Mouse (Mus musculus) T-cell, adult 2 months (primary cell): ENCODE measurements around the gene Srcin1.

Experiments used
- DNase-seq: peaks from one replicate; pipeline ENCODE4 v3.0.0; 2022; ENCODE audit warnings: low spot score

The Srcin1 gene

GRCm38 (mm10) chr11:97578286-97578685, 2.3 kb upstream of the Srcin1 start:
- DNase-seq: no peak

DNA sequence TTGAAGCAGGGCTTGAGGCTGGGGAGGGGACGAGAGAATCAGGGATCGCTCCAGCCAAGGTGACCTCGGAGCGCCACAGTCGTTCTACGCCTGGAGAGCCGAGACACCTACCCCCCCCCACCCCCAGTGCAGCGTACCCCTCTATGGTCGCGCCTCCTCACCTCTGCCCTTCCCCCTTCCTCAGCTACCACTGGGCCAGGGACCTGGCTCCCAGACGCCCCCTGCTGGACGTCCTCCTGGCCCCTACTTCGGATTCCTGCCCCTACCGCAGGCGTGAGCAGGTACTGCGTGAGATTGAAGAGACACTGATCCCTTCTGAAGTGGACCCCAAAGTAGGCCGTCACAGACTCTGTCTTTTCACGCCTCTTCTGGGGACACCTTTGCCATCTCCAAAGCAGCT, 348 bp downstream of the Srcin1 start:
- DNase-seq: peak; percentile 60

DNA sequence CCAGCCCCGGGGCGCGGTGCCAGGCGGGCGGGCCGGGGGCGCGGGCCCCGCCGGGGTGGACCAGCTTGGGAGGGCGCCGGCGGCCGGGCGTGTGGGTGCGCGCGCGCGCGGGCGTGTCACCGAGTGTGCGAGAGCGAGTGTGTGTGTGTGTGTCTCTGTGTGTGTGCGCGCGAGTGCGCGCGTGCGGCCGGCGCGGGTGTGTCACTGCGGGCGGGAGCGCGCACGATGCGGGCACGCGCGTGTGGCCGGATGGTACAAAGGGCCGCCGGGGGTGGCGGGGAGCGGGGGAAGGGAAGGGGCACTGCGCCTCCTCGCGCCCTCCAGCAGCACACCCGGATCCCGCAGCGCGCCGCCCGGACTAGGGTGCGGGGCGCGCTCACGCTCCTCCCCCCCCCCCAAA, 911 bp downstream of the Srcin1 start:
- DNase-seq: no peak

DNA sequence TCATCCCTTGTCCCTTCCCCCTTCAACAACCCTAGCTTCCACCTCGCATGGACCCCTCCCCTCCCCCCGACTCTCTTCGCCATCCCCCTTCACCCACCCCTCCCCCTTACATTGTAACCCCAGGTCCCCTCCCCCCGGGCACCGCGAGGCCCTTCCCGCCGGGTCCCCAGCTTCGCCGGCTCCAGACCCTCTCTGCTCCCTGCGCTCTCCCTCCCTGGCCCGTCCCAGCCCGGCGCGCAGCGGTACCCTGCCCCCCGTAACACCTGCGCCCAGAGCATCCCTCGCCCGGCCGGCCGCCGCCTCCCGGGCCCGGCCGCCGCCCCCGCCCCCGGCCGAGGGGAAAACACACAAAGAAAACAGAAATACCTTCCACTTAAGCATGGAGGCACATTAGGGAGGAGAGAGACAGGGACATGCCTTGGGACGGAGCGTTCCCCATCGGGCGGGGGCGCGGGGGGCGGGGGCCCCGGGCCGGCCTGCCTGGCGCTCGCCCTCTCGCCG, 1.4 kb downstream of the Srcin1 start:
- DNase-seq: no peak

DNA sequence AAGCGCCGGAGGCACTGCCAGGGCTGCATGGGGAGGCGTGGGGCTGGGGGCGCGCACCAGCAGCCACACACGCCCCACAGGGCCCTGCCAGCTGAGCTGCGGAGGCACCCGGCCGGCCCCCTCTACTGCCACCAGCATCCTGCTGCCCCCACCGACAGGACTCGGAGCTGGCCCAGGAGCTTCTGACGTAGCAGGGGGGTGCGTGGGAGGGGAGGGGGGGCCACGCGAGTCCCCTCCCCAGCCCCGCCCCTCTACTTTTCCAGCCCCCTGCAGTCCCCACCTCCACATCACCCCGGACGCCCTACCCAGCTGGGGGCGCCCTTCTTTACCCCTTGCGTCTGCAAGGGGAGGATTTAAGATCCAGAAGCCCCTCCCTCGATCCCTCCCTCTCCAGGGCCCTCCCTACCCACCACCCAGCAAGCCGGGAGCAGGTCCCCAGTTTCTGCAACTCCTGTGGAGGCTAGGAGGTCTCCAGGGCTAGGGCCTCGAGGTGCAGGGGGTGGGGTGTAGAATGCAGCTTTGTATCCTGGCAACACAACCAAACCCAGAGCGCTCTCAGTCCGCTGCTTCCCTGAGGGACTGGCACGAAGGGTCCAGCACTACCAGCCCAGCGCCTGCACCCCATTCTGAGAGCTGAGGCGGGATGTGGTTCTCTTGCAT, 2.0 kb downstream of the Srcin1 start:
- no peak for DNase-seq

DNA sequence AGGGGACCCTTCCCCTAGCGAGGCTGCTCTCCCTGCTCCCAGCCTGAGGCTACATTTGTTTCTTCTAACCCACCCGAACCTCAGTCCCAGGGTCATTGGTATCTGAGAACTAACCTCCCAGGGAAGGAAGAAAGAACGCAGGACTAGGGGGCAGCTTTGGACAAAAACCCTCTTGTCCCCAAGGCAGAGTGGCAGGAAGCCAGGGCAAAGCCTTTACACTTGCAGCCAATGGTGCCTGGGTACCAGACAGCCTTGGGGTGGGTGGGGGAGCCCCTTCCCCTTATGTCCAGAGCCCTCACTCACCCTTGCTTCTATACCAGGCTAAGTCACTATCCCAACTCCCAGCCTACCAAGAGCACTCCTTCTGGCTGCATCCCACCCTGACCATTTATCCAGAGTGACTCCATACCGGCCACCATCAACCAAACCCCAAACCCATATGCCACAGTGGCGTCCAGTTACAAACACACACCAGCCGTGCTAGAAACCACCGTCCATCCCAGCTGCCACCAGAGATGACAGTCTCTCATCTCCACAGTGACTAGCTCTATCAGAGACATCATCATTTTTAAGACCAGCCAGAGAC, 3.0 kb downstream of the Srcin1 start:
- no peak for DNase-seq

- DNase-seq: no peak
Measured at GRCm38 (mm10) chr11:97572089-97572345, 4.0 kb downstream of the Srcin1 start.

DNA sequence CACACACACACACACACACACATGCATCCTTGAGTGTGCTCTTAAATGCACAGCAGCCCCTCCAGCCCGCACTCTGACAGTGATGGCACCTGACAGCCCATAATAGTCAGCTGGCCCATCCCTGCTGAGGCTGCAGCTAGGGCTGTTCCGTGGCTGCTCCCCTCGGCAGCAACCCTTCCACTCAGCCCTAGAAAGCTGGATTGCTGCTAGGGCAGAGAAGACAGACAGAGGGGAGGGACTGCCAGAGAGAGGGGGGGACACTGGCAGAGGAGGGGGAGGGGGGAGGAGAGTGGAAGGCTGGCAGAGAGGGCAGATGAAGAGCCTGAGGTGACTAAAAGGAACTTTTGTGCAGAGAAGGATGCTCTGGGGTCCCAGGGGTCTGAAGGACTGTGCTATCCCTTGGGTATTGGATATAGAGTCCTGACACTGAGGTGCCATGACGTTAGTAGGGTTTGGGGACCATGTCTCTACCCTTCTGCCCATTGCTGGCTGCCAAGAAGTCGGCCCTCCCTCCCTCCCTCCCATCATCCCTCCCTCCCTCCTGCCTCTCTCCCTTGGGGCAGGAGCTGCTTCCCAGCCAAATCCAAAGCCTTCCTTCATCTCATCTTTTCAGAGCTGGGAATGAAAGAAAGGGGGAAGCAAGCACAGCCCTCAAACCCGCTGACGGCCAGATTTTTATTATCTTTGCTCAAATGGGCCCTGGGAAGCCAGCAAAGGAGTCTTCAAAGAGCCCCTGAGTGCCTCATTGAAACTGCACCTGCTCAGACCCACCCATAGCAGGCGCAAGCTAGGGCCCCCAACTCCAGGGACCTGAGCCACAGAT, 4.5 kb downstream of the Srcin1 start:
- DNase-seq: no peak

GRCm38 (mm10) chr11:97570493-97571137, 5.4 kb downstream of the Srcin1 start:
- no peak for DNase-seq

DNA sequence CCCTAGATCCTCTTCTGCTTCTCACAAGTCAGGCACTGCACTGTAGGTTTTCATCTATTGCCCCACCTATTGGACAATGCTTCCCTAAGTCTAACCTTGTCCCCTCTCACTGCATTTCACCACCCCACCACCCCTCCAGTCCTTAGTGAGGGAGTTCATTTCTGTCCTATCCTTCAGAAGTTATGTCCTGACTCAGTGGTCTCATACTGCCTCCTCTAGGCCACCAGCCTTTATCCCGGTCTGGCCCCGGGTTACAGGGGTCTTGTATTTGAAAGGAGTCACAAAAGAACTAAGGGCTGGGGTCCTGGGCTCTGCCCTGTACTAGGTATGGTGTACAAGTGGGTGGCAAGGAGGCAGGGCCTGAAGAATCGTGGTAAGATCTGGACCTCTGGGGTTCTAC, 6.2 kb downstream of the Srcin1 start:
- no peak for DNase-seq

DNA sequence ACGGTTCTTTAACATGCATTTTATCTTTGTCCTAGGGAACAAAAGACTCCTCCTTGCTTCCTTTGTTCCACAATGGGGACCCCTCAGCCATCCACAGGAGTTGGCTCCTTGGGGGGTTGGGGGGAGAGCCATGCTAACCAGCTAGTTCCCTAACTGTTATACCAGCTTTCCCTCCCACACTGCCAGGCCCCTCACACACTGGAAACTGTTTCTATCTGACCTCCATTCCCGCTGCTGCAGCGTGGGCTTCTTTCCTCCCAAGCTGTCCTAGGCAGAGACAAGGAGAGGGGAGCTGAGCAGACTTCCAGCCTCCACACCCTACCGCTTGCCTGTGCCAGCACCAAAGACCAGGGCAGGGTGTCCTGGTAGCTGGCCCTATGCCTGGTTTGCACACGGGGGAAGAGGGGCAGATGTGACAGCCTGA, 6.7 kb downstream of the Srcin1 start:
- no peak for DNase-seq

DNA sequence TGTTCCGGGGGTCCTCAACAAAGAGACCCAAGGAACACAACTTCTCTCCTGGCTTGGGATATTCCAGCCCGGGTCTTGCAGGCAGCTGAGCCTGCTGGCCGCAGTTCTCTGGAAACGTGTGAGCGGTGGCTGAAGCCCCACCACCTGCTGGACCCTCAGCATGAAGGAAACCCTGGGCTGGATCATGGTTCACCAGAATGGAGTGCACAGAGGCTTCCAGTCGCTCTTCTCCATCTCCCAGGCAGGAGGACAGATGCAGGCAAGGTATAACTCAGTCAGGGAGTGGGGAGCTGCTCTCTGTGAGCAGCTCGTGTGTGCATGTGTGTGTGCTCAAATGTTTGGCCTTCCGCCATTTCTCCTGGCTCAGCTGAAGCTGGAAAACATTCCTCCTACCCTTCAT, 7.3 kb downstream of the Srcin1 start:
- DNase-seq: no peak

GRCm38 (mm10) chr11:97567480-97567879, 8.5 kb downstream of the Srcin1 start:
- no peak for DNase-seq

GRCm38 (mm10) chr11:97566551-97566950, 9.4 kb downstream of the Srcin1 start:
- no peak for DNase-seq

- no peak for DNase-seq
Measured at GRCm38 (mm10) chr11:97563730-97564129, 12.3 kb downstream of the Srcin1 start.

DNA sequence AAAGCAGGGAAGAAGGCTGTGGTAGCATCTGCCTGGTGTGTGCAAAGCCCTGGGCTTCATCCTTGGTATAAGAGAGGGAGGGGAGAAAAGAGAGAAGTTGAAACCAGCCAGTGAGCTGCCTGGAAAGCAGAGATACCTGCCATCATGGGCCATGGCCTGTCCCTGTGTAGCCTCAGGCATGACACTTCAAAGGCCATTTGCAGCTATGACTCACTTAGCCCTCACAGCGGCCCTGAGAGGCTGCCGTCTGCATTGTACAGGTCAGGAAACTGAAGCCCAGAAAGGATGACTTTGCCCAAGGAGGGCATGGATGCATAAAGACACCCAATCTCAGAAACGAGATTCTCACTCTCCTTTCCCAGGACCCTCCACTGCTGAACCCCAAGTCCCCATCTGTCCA, 13.4 kb downstream of the Srcin1 start:
- no peak for DNase-seq

DNA sequence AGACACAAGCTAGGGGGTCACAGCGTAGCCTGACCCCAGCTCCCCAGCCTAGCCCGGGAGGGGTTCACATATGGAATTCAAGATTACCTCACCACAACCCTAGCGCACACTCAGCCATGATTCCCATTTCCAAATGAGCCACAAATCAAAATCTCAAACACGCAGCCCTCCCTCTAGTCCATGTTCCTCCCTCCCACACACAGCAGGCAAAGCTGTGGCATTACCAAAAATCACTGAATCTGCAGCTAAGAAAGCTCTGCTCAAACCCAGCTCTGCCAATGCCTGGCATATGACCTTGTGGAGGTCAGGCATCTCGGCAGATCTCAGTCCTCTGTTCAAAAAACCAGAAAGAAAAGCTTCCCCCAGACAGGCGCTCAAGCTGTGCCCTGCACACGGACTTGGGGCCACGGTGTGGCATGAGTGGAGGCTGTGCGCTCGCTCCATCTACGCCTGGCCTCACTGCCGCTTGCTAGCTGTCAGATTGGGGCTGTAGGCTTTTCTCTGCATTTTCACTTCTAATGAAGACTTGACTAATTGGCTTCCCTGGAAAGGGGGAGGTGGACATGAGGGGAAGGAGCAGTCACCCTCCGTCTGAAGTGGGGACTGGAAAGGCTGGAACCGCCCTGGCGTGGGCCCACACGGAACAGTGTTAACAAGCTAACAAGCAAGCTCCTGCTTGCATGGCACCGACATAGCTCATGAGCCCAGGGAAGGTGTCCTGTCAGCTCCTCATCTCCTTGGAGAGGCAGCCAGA, 15.6 kb downstream of the Srcin1 start:
- DNase-seq: no peak

DNA sequence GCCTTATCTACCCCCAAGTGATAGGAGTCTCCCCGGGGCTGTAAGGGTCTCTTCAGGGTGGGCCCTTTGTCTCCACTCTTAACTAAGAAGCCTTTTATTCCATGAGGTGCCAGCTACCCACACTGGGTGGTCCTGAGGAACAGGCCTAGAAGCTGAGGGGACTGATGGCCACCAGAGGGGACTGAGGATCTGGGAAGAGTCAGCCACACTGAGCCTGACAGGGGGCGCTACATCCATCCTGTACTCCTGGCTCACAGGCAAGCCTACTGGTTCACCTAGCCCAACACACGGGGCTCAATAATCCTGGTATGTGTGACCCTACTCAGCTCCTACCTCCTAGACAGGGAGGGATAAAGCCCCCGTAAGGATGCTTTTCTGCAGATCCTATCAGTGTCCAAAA, 16.4 kb downstream of the Srcin1 start:
- no peak for DNase-seq

DNA sequence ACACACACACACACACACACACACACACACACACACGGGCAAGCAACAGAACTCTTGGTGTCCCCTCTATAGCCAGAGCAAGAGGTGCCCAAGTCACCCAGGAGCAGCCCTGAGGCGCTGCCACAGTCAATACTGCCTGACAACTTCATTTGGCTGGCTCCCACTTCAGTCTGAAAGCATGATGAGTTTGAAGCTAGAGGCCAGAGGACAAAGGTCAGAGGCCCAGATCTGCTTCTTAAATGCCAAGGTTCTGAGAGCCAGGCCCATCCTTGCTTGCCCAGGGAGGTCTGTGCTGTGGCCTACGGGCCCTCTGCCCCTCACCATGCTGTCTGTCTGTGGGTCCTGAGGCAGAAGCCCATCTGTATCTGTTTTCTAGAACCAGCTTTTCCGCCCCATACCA, 18.1 kb downstream of the Srcin1 start:
- DNase-seq: no peak

- peak; percentile 63 for DNase-seq
Measured at GRCm38 (mm10) chr11:97556569-97557408, 19.2 kb downstream of the Srcin1 start.

- DNase-seq: no peak
Measured at GRCm38 (mm10) chr11:97555144-97555543, 20.8 kb downstream of the Srcin1 start.
